Mouse (Mus musculus): ENCODE measurements around the gene Samd14. TPM values are rescaled to one million over a fixed set of nuclear protein-coding genes. Genes with fewer than 3 reads are reported as not detected.
A peak's percentile ranks its signal among the peaks of the same experiment; 100 is the strongest.
"Not testable (repeated sequence)": the region's sequence is repeated elsewhere in the genome, so short reads cannot be mapped to it uniquely, and the experiment has no call there.

Gene Samd14
- polyA plus RNA-seq (2011; ENCODE audit: insufficient read length, low read depth, missing spikeins): 11.6 and 14.2 TPM in 2 replicates

DNA sequence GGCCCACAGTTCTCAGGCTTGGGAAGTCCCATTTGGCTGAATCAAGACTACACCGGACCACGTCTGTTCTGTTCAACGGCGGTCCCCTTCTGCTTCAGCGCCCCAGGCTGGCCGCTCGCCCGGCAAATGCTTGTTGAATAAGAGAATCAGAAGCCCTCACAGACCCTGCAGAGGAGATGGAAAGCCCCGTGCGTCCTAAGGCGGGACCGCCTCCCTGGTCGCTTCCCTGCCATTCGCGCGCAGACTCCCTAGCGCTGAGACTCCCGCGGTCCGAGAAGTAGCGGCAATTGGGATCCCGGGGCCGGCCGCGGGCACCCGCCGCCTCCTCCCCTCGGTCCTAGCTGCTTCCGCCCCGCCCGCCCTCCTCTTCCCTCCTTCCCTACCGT, at the start of gene Samd14:
Gene Samd14, plus strand, starts transcription at position 251 of the 386 bp plus-strand sequence.
- TF ChIP-seq CTCF (IDR thresholded peaks at IDR 0.05; ENCODE audit: borderline replicate concordance, insufficient read depth, low read length) (no peak), POLR2A (IDR thresholded peaks at IDR 0.05; ENCODE audit: low read depth, low read length) (peak; percentile 41)
- H3K4me1 ChIP-seq (ENCODE audit: control insufficient read depth, insufficient read depth, low read length): peaks cover 4% of the 10 kb centered on the region; the same call in 1 of the 2 replicates
- peak within 1 kb of the TSS; percentile 32 for H3K4me3 ChIP-seq (ENCODE audit: insufficient read depth, low read length)
- H3K27ac ChIP-seq (ENCODE audit: insufficient read depth, low read length): peak within 1 kb of the TSS; percentile 49

- Histone ChIP-seq H3K27ac (ENCODE audit: insufficient read depth, low read length) (no peak overlapping the region), H3K4me1 (ENCODE audit: control insufficient read depth, insufficient read depth, low read length) (peaks cover under 1% of the 10 kb centered on the region; the same call in 1 of the 2 replicates), H3K4me3 (ENCODE audit: insufficient read depth, low read length) (no peak overlapping the region)
- no peak for TF ChIP-seq CTCF (IDR thresholded peaks at IDR 0.05; ENCODE audit: borderline replicate concordance, insufficient read depth, low read length)
- no peak for TF ChIP-seq POLR2A (IDR thresholded peaks at IDR 0.05; ENCODE audit: low read depth, low read length)
Measured at GRCm38 (mm10) chr11:94962534-94963101, 47.1 kb upstream of the Samd14 start.

DNA sequence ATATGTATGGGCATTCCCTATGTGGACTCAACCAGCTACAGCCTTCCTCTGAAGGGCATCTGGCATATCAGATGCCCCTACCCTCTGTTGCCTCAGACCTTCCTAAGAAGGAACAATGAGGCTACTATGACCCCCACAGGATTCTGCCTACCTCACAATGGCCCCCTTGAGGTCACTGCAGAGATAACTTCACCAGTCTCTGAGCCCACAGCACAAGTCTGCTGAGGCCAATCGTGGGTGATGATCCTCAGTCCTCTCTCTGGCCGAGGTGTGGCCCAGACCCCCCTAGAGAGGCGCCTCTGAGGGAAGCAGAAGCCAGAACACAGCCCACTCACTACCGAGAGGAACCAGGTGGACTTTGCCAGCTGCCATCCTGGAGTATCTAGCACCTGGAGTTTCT, 42.3 kb upstream of the Samd14 start, which contains the start of gene Hils1:
Gene Hils1, plus strand, starts transcription at position 175 of the 400 bp plus-strand sequence.
- H3K4me3 ChIP-seq (ENCODE audit: insufficient read depth, low read length): no peak within 1 kb of the TSS
- H3K27ac ChIP-seq (ENCODE audit: insufficient read depth, low read length): no peak within 1 kb of the TSS
- TF ChIP-seq POLR2A (IDR thresholded peaks at IDR 0.05; ENCODE audit: low read depth, low read length) (no peak), CTCF (IDR thresholded peaks at IDR 0.05; ENCODE audit: borderline replicate concordance, insufficient read depth, low read length) (no peak)
- H3K4me1 ChIP-seq (ENCODE audit: control insufficient read depth, insufficient read depth, low read length): no peaks in the 10 kb centered on the region

GRCm38 (mm10) chr11:94968187-94968586, 41.5 kb upstream of the Samd14 start:
- TF ChIP-seq CTCF (IDR thresholded peaks at IDR 0.05; ENCODE audit: borderline replicate concordance, insufficient read depth, low read length): no peak
- TF ChIP-seq POLR2A (IDR thresholded peaks at IDR 0.05; ENCODE audit: low read depth, low read length): no peak
- H3K27ac ChIP-seq (ENCODE audit: insufficient read depth, low read length): no peak overlapping the region
- no peaks in the 10 kb centered on the region for H3K4me1 ChIP-seq (ENCODE audit: control insufficient read depth, insufficient read depth, low read length)
- H3K4me3 ChIP-seq (ENCODE audit: insufficient read depth, low read length): no peak overlapping the region

DNA sequence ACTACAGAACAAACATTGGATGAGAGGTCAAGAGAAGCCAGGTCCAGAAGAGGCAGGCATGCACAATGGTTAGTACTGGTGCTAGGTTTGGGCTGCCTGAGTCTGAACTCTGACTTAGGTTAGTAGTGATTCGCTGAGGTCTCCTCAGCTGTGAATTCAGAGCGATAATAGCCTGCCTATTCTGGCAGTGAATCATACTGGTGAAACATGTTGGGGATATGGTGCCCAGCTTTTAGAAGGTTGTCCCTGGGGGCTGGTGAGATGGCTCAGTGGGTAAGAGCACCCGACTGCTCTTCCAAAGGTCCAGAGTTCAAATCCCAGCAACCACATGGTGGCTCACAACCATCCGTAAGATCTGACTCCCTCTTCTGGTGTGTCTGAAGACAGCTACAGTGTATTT, 40.0 kb upstream of the Samd14 start:
- H3K27ac ChIP-seq (ENCODE audit: insufficient read depth, low read length); H3K4me3 ChIP-seq (ENCODE audit: insufficient read depth, low read length); H3K4me1 ChIP-seq (ENCODE audit: control insufficient read depth, insufficient read depth, low read length): not testable (repeated sequence)

DNA sequence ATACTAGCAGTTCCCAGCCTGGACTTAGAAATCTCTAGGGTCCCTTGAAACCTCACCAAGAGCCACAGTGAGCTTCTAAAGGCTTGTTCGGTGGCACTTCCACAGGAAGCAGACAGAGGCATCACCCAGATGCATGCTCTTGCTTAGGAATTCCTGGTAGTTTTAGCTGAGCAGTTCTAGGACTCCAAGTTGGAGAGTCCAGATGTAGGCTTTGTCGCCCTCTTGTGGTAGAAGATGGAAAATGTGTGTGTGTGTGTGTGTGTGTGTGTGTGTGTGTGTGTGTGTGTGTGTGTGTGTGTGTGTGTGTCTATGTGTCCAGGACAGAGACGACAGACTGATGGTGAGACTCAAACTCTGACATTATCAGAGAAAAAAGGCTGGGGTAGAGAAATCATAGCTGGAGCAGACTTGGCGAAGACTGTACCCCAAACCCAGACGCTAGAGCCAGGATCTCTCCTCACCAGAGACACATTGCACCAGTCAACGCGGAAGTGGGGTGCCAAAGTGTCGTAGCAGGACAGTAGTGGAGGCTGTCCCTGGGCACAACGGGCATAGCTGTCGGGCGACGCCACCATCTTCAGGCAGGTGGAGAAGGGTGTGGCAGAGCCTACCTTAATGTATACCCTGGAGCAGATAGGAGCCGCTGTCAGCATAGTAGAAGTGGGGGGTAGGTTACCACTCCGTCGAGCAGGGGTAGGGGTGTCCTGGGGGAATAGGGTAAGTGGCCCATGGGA, 39.3 kb upstream of the Samd14 start:
- TF ChIP-seq CTCF (IDR thresholded peaks at IDR 0.05; ENCODE audit: borderline replicate concordance, insufficient read depth, low read length) (0 out of 2 replicates have a peak, but pooled peaks have one; percentile 25), POLR2A (IDR thresholded peaks at IDR 0.05; ENCODE audit: low read depth, low read length) (no peak)
- no peaks in the 10 kb centered on the region for H3K4me1 ChIP-seq (ENCODE audit: control insufficient read depth, insufficient read depth, low read length)
- no peak overlapping the region for H3K4me3 ChIP-seq (ENCODE audit: insufficient read depth, low read length)
- no peak overlapping the region for H3K27ac ChIP-seq (ENCODE audit: insufficient read depth, low read length)

- TF ChIP-seq POLR2A (IDR thresholded peaks at IDR 0.05; ENCODE audit: low read depth, low read length) (no peak), CTCF (IDR thresholded peaks at IDR 0.05; ENCODE audit: borderline replicate concordance, insufficient read depth, low read length) (no peak)
- H3K4me1 ChIP-seq (ENCODE audit: control insufficient read depth, insufficient read depth, low read length): no peaks in the 10 kb centered on the region
- H3K27ac ChIP-seq (ENCODE audit: insufficient read depth, low read length): no peak overlapping the region
Measured at GRCm38 (mm10) chr11:94971895-94972615, 37.6 kb upstream of the Samd14 start.

DNA sequence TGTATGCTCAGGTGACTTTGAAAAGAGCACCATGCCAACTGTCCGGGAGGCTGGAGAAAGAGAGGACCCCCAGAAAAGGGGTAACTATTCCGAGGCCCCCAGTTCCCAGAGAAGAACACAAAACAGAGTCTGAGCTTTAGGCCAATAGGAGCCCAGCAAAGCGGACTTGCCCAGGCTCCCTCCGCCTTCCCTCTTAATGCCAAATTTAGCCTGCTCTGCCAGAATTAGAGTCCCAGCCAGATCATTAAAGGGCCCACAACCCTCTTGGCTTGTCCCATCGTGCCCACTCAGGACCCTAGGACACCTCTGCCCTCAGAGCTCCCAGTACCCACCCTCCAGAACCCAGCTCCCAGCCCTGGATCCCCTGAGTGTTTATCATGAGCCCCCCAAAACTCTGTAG, 36.8 kb upstream of the Samd14 start:
- H3K4me3 ChIP-seq (ENCODE audit: insufficient read depth, low read length): no peak overlapping the region
- no peak overlapping the region for H3K27ac ChIP-seq (ENCODE audit: insufficient read depth, low read length)
- H3K4me1 ChIP-seq (ENCODE audit: control insufficient read depth, insufficient read depth, low read length): no peaks in the 10 kb centered on the region
- no peak for TF ChIP-seq POLR2A (IDR thresholded peaks at IDR 0.05; ENCODE audit: low read depth, low read length)
- no peak for TF ChIP-seq CTCF (IDR thresholded peaks at IDR 0.05; ENCODE audit: borderline replicate concordance, insufficient read depth, low read length)

More at GRCm38 (mm10) chr11:94971895-94972615, 37.6 kb upstream of the Samd14 start:
- no peak overlapping the region for H3K4me3 ChIP-seq (ENCODE audit: insufficient read depth, low read length)

GRCm38 (mm10) chr11:94973313-94973712, 36.4 kb upstream of the Samd14 start:
- TF ChIP-seq POLR2A (IDR thresholded peaks at IDR 0.05; ENCODE audit: low read depth, low read length) (no peak), CTCF (IDR thresholded peaks at IDR 0.05; ENCODE audit: borderline replicate concordance, insufficient read depth, low read length) (no peak)

GRCm38 (mm10) chr11:94974951-94975350, 34.7 kb upstream of the Samd14 start:
- Histone ChIP-seq H3K4me3 (ENCODE audit: insufficient read depth, low read length) (no peak overlapping the region), H3K27ac (ENCODE audit: insufficient read depth, low read length) (no peak overlapping the region), H3K4me1 (ENCODE audit: control insufficient read depth, insufficient read depth, low read length) (no peaks in the 10 kb centered on the region)
- TF ChIP-seq CTCF (IDR thresholded peaks at IDR 0.05; ENCODE audit: borderline replicate concordance, insufficient read depth, low read length): no peak
- no peak for TF ChIP-seq POLR2A (IDR thresholded peaks at IDR 0.05; ENCODE audit: low read depth, low read length)

More at GRCm38 (mm10) chr11:94973313-94973712, 36.4 kb upstream of the Samd14 start:
- no peaks in the 10 kb centered on the region for H3K4me1 ChIP-seq (ENCODE audit: control insufficient read depth, insufficient read depth, low read length)
- no peak overlapping the region for H3K4me3 ChIP-seq (ENCODE audit: insufficient read depth, low read length)
- no peak overlapping the region for H3K27ac ChIP-seq (ENCODE audit: insufficient read depth, low read length)

All from embryonic fibroblast, embryonic 13.5 days (primary cell).